Mouse (Mus musculus) cerebral cortex, adult 2 months (tissue): ENCODE results near the gene Abcb9.

Experiments used
- WGBS: fragments of 180-500 bp; shearing (Covaris S2); methylation state at CpG from one replicate; pipeline ENCODE4 v1.1.7; 2018; 5-methylcytosine and 5-hydroxymethylcytosine counted together

The Abcb9 gene

GRCm38 (mm10) chr5:124013747-124014146 lies 81.9 kb downstream of the Abcb9 start:
- WGBS = 71% methylated on average over 16 of the region's 16 CpGs

GRCm38 (mm10) chr5:124012885-124013284 lies 82.7 kb downstream of the Abcb9 start:
- WGBS = 55% methylated on average over 10 of the region's 10 CpGs

- 18% methylated on average over 8 of the region's 8 CpGs for WGBS
Measured at GRCm38 (mm10) chr5:124011927-124012326, 83.7 kb downstream of the Abcb9 start.
